Mouse (Mus musculus) testis, adult 2 months (tissue): ENCODE measurements around the gene Nck2. TPM values are rescaled to one million over a fixed set of nuclear protein-coding genes. Genes with fewer than 3 reads are reported as not detected.

ENCODE experiments used
- H3K27ac ChIP-seq: fragments of 200-500 bp; 2 replicates; pipeline ENCODE4 v1.5.1; 2012; ENCODE audit warnings: low read depth, low read length; ENCODE audit not compliant: control insufficient read depth, insufficient read depth
- H3K27me3 ChIP-seq: fragments of 200-500 bp; 2 replicates; pipeline ENCODE4 v1.6.1; 2012; ENCODE audit warnings: mild to moderate bottlenecking, low read length, moderate library complexity; ENCODE audit not compliant: control insufficient read depth, insufficient read depth
- H3K36me3 ChIP-seq: fragments of 200-500 bp; 2 replicates; pipeline ENCODE4 v1.6.1; 2012; ENCODE audit warnings: mild to moderate bottlenecking, low read length; ENCODE audit not compliant: control insufficient read depth, insufficient read depth
- H3K4me1 ChIP-seq: fragments of 200-500 bp; 2 replicates; pipeline ENCODE4 v1.6.1; 2012; ENCODE audit warnings: low read length; ENCODE audit not compliant: control insufficient read depth, insufficient read depth
- H3K4me3 ChIP-seq: fragments of 200-500 bp; 2 replicates; pipeline ENCODE4 v1.5.1; 2012; ENCODE audit warnings: low read depth, mild to moderate bottlenecking, low read length, moderate library complexity, mixed read lengths; ENCODE audit not compliant: control insufficient read depth
- CTCF ChIP-seq: fragments of 200-500 bp; IDR thresholded peaks from 2 replicates; pipeline ENCODE4 v1.5.1; 2012; ENCODE audit warnings: low read depth, mild to moderate bottlenecking, inconsistent platforms, low read length, moderate library complexity; ENCODE audit not compliant: control insufficient read depth, insufficient read depth, insufficient replicate concordance
- POLR2A ChIP-seq: fragments of 200-500 bp; IDR thresholded peaks from 2 replicates; pipeline ENCODE4 v1.6.1; 2012; ENCODE audit warnings: low read depth, mild to moderate bottlenecking, inconsistent platforms, low read length, moderate library complexity; ENCODE audit not compliant: control insufficient read depth
- polyA plus RNA-seq: library from polyadenylated mRNA; depleted of rRNA; stranded (reverse); fragments of >200 nt; gene quantifications from 2 replicates; pipeline ENCODE4 v1.2.3, GENCODE M21; 2012

The Nck2 gene
- polyA plus RNA-seq, 1 experiment = 30.7 TPM

GRCm38 (mm10) chr1:43422969-43423748 lies 21.2 kb upstream of the Nck2 start:
- no peak overlapping the region for H3K4me3 ChIP-seq
- no peaks in the 10 kb centered on the region for H3K4me1 ChIP-seq
- H3K36me3 ChIP-seq = no peaks in the 10 kb centered on the region
- no peak for TF ChIP-seq CTCF
- no peak for TF ChIP-seq POLR2A
- H3K27ac ChIP-seq = no peak overlapping the region
- no peaks in the 10 kb centered on the region for H3K27me3 ChIP-seq

GRCm38 (mm10) chr1:43426526-43426925 lies 17.9 kb upstream of the Nck2 start:
- Histone ChIP-seq H3K27ac (no peak overlapping the region), H3K4me3 (no peak overlapping the region), H3K36me3 (no peaks in the 10 kb centered on the region), H3K4me1 (no peaks in the 10 kb centered on the region), H3K27me3 (no peaks in the 10 kb centered on the region)
- TF ChIP-seq CTCF (no peak), POLR2A (no peak)

GRCm38 (mm10) chr1:43426993-43427535 lies 17.3 kb upstream of the Nck2 start:
- TF ChIP-seq CTCF = no peak
- TF ChIP-seq POLR2A = no peak
- Histone ChIP-seq H3K4me1 (no peaks in the 10 kb centered on the region), H3K27ac (no peak overlapping the region), H3K4me3 (no peak overlapping the region), H3K36me3 (no peaks in the 10 kb centered on the region), H3K27me3 (no peaks in the 10 kb centered on the region)

- Histone ChIP-seq H3K4me1 (no peaks in the 10 kb centered on the region), H3K36me3 (no peaks in the 10 kb centered on the region), H3K4me3 (no peak overlapping the region), H3K27me3 (no peaks in the 10 kb centered on the region), H3K27ac (no peak overlapping the region)
- no peak for TF ChIP-seq POLR2A
- TF ChIP-seq CTCF = no peak
Observed at GRCm38 (mm10) chr1:43429924-43430876, 14.2 kb upstream of the Nck2 start.

- Histone ChIP-seq H3K36me3 (no peaks in the 10 kb centered on the region), H3K4me3 (no peak overlapping the region), H3K27me3 (no peaks in the 10 kb centered on the region), H3K4me1 (no peaks in the 10 kb centered on the region), H3K27ac (no peak overlapping the region)
- TF ChIP-seq CTCF (no peak), POLR2A (no peak)
Observed at GRCm38 (mm10) chr1:43433853-43434252, 10.5 kb upstream of the Nck2 start.

GRCm38 (mm10) chr1:43436554-43436953 lies 7.8 kb upstream of the Nck2 start:
- Histone ChIP-seq H3K4me1 (no peaks in the 10 kb centered on the region), H3K27ac (no peak overlapping the region), H3K36me3 (no peaks in the 10 kb centered on the region), H3K27me3 (no peaks in the 10 kb centered on the region), H3K4me3 (no peak overlapping the region)
- no peak for TF ChIP-seq CTCF
- TF ChIP-seq POLR2A = no peak

- H3K4me3 ChIP-seq = no peak overlapping the region
- no peak overlapping the region for H3K27ac ChIP-seq
- H3K4me1 ChIP-seq = no peaks in the 10 kb centered on the region
- no peak for TF ChIP-seq CTCF
- TF ChIP-seq POLR2A = no peak
- H3K27me3 ChIP-seq = no peaks in the 10 kb centered on the region
- H3K36me3 ChIP-seq = no peaks in the 10 kb centered on the region
Observed at GRCm38 (mm10) chr1:43439261-43439660, 5.1 kb upstream of the Nck2 start.
